Mouse (Mus musculus) midbrain, embryonic 14.5 days (tissue): Measurements from ENCODE around the gene Maml3. TPM values are rescaled to one million over a fixed set of nuclear protein-coding genes. Genes with fewer than 3 reads are reported as not detected.
A peak's percentile ranks its signal among the peaks of the same experiment; 100 is the strongest.

Source experiments
- ATAC-seq: fragments of 200-750 bp; cut with Nextera tagmentation; 2 replicates; pipeline ENCODE4 v1.8.0; 2017; ENCODE audit warnings: moderate number of reproducible peaks, moderate library complexity; ENCODE audit not compliant: low FRiP score, low TSS enrichment
- DNase-seq: peaks from one replicate; pipeline ENCODE4 v3.0.0-alpha.2; 2015
- H3K27ac ChIP-seq: fragments of 300-500 bp; sonication (generic); replicated peaks from 2 replicates; pipeline ENCODE4 v1.5.1; 2014; ENCODE audit warnings: mild to moderate bottlenecking, low read depth, low read length, moderate library complexity
- H3K27me3 ChIP-seq: fragments of 300-500 bp; sonication (generic); 2 replicates; pipeline ENCODE4 v1.6.1; 2014; ENCODE audit warnings: low read length, control low read depth, mixed read lengths; ENCODE audit not compliant: control insufficient read depth, insufficient read depth
- H3K36me3 ChIP-seq: fragments of 300-500 bp; sonication (generic); 2 replicates; pipeline ENCODE4 v1.6.1; 2014; ENCODE audit warnings: low read length, control low read depth; ENCODE audit not compliant: control insufficient read depth, insufficient read depth
- H3K4me1 ChIP-seq: fragments of 300-500 bp; sonication (generic); 2 replicates; pipeline ENCODE4 v1.6.1; 2014; ENCODE audit warnings: mild to moderate bottlenecking, antibody characterized with exemption, low read length, control low read depth; ENCODE audit not compliant: control insufficient read depth, insufficient read depth
- H3K4me2 ChIP-seq: fragments of 300-500 bp; sonication (generic); 2 replicates; pipeline ENCODE4 v1.6.1; 2014; ENCODE audit warnings: mild to moderate bottlenecking, low read length, moderate library complexity
- H3K4me3 ChIP-seq: fragments of 300-500 bp; sonication (generic); replicated peaks from 2 replicates; pipeline ENCODE4 v1.5.1; 2014; ENCODE audit warnings: low read depth, low read length
- H3K9ac ChIP-seq: fragments of 300-500 bp; sonication (generic); replicated peaks from 2 replicates; pipeline ENCODE4 v1.6.1; 2014; ENCODE audit warnings: mild to moderate bottlenecking, low read length, moderate library complexity
- H3K9me3 ChIP-seq: fragments of 300-500 bp; sonication (generic); 2 replicates; pipeline ENCODE4 v1.6.1; 2016; ENCODE audit warnings: low read length, control low read depth, mixed read lengths; ENCODE audit not compliant: control insufficient read depth
- WGBS: fragments of 180-500 bp; shearing (Covaris S2); extraction: QIAGEN DNeasy Blood & Tissue Kit; methylation state at CpG from one replicate; pipeline ENCODE4 v1.1.7; 2014; 5-methylcytosine and 5-hydroxymethylcytosine counted together
- polyA plus RNA-seq: library from polyadenylated mRNA; unstranded; fragments of >200 nt; fragmentation: Nextera tagmentation; extraction: Ambion mirVana; gene quantifications from 2 replicates; pipeline ENCODE4 v1.2.1, GENCODE M21; 2014

Maml3 gene
- polyA plus RNA-seq, 1 experiment from 2014 or later: 10.3 TPM

DNA sequence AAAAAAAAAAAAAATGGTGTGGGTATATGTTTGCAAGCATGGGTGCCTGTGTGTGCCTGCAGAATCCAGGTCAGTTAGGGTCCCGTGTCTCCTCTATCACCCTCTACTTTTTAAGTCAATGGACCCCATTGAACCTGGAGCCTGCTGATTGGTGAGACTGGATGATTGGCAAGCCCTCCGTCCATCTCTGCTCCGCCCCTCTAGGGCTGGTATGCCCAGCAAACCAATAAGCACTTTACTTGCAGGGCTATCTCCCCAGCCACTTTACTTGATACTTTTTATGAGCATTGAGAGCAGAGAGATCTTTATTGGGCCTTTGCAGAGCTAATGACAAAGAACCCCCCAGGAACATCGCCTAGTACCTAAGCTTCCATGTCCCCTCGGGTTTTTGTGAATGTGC is 390.4 kb downstream of the Maml3 start:
- Histone ChIP-seq H3K4me1 (no peaks in the 10 kb centered on the region), H3K27ac (no peak overlapping the region), H3K27me3 (no peaks in the 10 kb centered on the region), H3K4me3 (no peak overlapping the region), H3K4me2 (no peak overlapping the region), H3K36me3 (no peaks in the 10 kb centered on the region), H3K9me3 (no peaks in the 10 kb centered on the region), H3K9ac (no peak overlapping the region)
- DNase-seq: no peak
- 89% methylated on average over 5 of the region's 5 CpGs for WGBS
- ATAC-seq: no peak

DNA sequence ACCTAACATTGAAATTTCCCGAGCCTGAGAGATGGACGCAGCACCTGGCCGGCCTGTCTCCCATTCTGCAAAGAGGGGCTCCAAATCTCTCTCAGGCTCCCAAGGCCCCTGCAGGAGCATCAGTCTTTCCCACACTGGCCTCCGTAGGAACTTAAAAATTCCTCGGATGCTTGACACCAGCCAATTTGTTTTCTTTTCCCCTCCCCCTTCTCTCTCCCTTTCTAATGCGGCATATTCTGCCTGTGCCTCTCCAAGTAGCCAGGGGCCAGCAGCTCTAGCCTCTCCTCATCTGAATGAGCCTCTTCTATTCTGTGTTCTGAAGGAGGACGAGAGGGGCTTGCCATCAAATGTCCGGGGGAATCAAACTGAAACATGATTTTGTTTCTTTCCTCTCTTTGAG is 391.6 kb downstream of the Maml3 start:
- Histone ChIP-seq H3K27ac (no peak overlapping the region), H3K36me3 (no peaks in the 10 kb centered on the region), H3K4me1 (no peaks in the 10 kb centered on the region), H3K9me3 (no peaks in the 10 kb centered on the region), H3K4me2 (no peak overlapping the region), H3K27me3 (no peaks in the 10 kb centered on the region), H3K9ac (no peak overlapping the region), H3K4me3 (no peak overlapping the region)
- no peak for ATAC-seq
- DNase-seq: peak; percentile 41
- WGBS: 22% methylated on average over 8 of the region's 8 CpGs

DNA sequence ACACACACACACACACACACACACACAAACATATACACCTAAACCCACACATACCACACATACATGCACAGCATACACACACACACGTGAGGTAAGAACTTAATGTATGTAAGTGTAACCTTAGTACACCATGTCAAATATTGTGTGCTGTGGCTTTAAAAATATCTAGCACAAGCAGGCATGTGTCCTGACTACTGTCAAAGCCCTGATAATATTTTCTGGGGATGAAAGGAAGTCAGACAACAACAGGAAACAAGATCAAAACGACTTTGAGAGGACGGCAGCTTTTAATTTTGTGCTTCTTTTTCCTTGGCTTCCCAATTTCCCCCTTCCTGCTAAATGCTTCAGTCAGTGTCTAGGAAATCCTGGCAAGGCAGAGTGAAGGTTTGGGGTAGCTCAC is 392.5 kb downstream of the Maml3 start:
- no peak overlapping the region for H3K4me2 ChIP-seq
- H3K27ac ChIP-seq: no peak overlapping the region
- no peaks in the 10 kb centered on the region for H3K36me3 ChIP-seq
- DNase-seq (no peak), ATAC-seq (no peak)
- H3K9ac ChIP-seq: no peak overlapping the region
- H3K9me3 ChIP-seq: no peaks in the 10 kb centered on the region
- WGBS: 59% methylated on average over 3 of the region's 3 CpGs
- no peaks in the 10 kb centered on the region for H3K27me3 ChIP-seq
- no peaks in the 10 kb centered on the region for H3K4me1 ChIP-seq
- H3K4me3 ChIP-seq: no peak overlapping the region

DNA sequence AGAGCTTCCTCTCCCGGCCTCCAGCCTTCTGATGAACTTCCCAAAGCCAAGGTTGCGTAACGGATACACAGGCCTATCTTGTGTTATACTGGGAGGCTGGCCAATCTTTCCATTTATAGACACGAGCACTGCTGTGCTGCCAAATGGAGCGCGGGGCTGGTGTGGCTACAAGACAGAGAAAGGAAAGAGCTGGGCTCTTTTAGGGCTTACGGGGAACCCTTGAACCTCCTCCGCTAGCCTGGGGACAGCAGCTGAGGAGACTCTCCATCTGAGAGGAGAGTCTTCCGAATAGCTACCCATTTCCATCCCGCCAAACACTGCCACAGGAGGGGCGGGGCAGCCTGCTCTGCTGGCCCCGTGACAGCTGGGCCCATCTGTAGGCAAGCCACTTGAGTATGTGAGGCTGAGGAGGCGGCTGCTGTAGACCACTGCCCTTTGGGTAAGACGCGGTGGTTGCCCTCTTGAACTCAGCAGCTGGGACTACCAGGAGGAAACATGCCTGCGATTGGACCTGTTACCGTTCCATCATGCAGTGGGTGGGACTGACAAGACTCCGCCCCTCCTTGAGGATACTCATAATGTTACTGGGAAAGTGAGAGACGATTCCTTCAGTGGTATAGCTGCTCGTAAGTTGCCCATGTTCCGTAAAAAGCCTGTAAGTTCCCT is 396.0 kb downstream of the Maml3 start:
- Histone ChIP-seq H3K27ac (0 out of 2 replicates have a peak overlapping the region, but pooled peaks have one; percentile 38), H3K4me3 (no peak overlapping the region), H3K9ac (no peak overlapping the region), H3K4me2 (no peak overlapping the region), H3K27me3 (no peaks in the 10 kb centered on the region), H3K9me3 (no peaks in the 10 kb centered on the region), H3K36me3 (no peaks in the 10 kb centered on the region), H3K4me1 (no peaks in the 10 kb centered on the region)
- no peak for ATAC-seq
- DNase-seq: peak; percentile 69
- 68% methylated on average over 21 of the region's 21 CpGs for WGBS

DNA sequence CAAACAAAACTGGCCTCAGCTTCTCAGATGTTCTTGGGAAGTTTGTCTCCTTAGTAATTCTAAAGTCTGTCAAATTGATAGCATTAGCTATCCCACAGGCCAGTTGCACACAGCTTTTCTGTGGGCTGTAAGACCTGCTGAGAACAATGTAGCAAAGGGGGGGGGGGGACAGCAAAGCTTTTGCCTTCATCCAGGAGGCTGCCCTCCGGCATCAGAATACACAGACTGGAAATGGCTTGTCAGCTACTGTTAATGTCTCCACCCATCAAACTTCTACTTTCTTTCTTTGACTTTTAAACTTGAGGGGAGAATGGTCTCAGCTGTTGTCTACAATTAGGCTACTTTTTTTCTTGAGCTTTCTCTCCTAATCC is 396.5 kb downstream of the Maml3 start:
- Histone ChIP-seq H3K27me3 (no peaks in the 10 kb centered on the region), H3K9ac (no peak overlapping the region), H3K27ac (no peak overlapping the region), H3K9me3 (no peaks in the 10 kb centered on the region), H3K4me2 (no peak overlapping the region), H3K4me1 (no peaks in the 10 kb centered on the region), H3K36me3 (no peaks in the 10 kb centered on the region), H3K4me3 (no peak overlapping the region)
- 53% methylated on average over 1 of the region's 1 CpGs for WGBS
- ATAC-seq: no peak
- no peak for DNase-seq

DNA sequence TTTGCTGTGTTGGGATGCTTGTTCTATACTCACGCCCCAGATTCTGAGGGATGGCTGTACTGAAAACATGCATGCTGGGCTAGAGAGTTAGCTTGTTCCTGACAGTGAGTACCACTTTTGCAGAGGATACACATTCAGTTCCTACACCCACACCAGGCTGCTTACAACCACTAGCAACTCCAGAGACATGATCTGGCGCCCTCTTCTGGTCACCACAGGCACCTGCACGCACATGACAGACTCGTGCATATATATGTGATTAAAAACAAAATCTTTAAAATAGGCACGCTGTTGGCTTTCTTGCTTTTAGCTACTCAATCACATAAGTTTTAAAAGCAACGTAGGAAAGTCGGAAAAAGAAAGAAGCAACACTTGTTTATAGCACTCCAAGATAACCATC is 399.7 kb downstream of the Maml3 start:
- H3K27me3 ChIP-seq: no peaks in the 10 kb centered on the region
- H3K9ac ChIP-seq: no peak overlapping the region
- no peak for DNase-seq
- H3K36me3 ChIP-seq: no peaks in the 10 kb centered on the region
- H3K27ac ChIP-seq: no peak overlapping the region
- H3K4me1 ChIP-seq: peaks cover 27% of the 10 kb centered on the region
- no peak overlapping the region for H3K4me3 ChIP-seq
- 88% methylated on average over 7 of the region's 7 CpGs for WGBS
- no peaks in the 10 kb centered on the region for H3K9me3 ChIP-seq
- ATAC-seq: no peak
- H3K4me2 ChIP-seq: no peak overlapping the region

DNA sequence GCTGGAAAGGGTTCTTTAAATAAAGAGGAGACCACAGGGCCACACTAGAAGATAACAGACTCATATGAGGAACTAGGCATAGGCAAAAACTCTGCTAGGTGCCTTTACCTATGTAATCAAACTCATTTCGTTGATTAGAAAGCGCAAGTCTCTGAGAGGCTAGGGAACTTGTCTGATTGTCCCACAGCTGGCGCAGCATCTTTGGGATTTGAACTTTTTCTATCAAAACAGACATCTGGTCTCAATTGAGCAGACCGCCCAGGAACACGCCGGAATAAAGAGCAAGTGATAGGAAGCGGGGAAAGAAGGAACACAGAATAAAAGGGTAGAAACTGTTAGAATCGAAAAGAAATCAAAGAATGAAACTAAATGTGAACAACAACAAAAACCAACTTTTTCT is 401.4 kb downstream of the Maml3 start:
- 92% methylated on average over 8 of the region's 8 CpGs for WGBS
- no peaks in the 10 kb centered on the region for H3K9me3 ChIP-seq
- H3K4me3 ChIP-seq: no peak overlapping the region
- ATAC-seq: no peak
- no peak overlapping the region for H3K4me2 ChIP-seq
- peaks cover 37% of the 10 kb centered on the region for H3K4me1 ChIP-seq
- H3K27me3 ChIP-seq: no peaks in the 10 kb centered on the region
- no peaks in the 10 kb centered on the region for H3K36me3 ChIP-seq
- no peak for DNase-seq
- no peak overlapping the region for H3K9ac ChIP-seq
- no peak overlapping the region for H3K27ac ChIP-seq

DNA sequence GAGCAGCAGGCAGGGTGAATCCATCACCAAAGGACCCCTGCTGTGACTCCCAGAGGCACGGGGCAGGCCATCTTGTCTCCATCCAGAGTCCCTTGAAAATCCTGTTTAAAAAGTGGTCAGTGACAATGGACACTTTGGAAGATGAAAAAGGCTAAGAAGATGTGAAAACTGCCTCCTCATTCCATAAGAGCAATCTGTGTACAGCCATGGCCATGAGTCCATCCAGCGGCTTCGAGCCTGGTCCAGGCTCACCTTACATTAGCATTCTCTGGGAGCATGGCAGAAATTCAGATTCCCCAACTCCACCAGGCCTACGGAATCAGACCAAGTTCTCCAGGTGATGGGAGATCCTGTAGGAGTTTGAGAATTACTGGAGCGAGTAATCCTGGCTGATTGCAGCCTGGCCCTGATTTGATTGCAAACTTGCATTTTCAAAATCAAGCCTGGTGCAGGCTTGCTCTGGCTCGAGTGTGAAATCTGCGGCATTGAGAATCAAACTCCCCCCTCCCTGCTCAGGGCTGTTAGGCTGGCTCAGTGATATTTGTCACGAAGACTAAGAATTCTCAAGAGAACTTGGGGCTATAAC is 402.1 kb downstream of the Maml3 start:
- Histone ChIP-seq H3K36me3 (no peaks in the 10 kb centered on the region), H3K27ac (peak overlapping the region; percentile 96), H3K4me1 (peaks cover 37% of the 10 kb centered on the region), H3K9me3 (no peaks in the 10 kb centered on the region), H3K4me3 (no peak overlapping the region), H3K9ac (peak overlapping the region; percentile 60; the same call in 1 of the 2 replicates), H3K4me2 (peak overlapping the region; percentile 58), H3K27me3 (no peaks in the 10 kb centered on the region)
- WGBS: 56% methylated on average over 8 of the region's 8 CpGs
- DNase-seq (peak; percentile 40), ATAC-seq (no peak)

DNA sequence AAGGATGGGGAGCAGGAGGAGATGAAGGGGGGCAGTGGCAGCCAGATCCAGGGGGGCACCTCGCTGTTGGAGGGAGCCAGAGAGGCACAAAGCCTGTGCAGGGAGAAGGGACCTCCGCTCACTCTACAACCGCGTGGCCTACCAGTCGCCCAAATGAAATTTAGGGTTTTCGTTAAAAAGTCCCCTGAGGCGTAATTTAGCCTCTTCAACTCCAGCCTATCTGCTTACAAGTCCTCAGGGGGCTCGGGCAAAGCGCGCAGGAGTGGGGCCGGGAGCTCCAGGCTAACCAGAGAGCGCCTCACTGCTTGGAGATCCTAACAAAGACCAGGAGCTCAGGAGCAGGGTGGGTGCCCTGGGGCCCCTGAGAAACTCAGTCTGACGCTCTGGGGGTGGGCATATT is 402.9 kb downstream of the Maml3 start:
- Histone ChIP-seq H3K9ac (peak overlapping the region; percentile 60), H3K4me3 (peak overlapping the region; percentile 26), H3K4me2 (peak overlapping the region; percentile 58), H3K4me1 (peaks cover 37% of the 10 kb centered on the region), H3K36me3 (no peaks in the 10 kb centered on the region), H3K27me3 (no peaks in the 10 kb centered on the region), H3K27ac (peak overlapping the region; percentile 96), H3K9me3 (no peaks in the 10 kb centered on the region)
- WGBS: 3% methylated on average over 13 of the region's 13 CpGs
- ATAC-seq: peak; percentile 81
- DNase-seq: peak; percentile 78
